Mouse (Mus musculus) heart, postnatal 0 days (tissue): Measurements from ENCODE around the gene Endou.

Source experiments
- CTCF ChIP-seq: IDR thresholded peaks from 2 replicates; pipeline ENCODE4 v1.5.1; 2016; ENCODE audit warnings: antibody characterized with exemption, control low read depth, low read depth
- EP300 ChIP-seq: IDR thresholded peaks from 2 replicates; pipeline ENCODE4 v1.6.1; 2016; ENCODE audit warnings: antibody characterized with exemption, low read depth

DNA sequence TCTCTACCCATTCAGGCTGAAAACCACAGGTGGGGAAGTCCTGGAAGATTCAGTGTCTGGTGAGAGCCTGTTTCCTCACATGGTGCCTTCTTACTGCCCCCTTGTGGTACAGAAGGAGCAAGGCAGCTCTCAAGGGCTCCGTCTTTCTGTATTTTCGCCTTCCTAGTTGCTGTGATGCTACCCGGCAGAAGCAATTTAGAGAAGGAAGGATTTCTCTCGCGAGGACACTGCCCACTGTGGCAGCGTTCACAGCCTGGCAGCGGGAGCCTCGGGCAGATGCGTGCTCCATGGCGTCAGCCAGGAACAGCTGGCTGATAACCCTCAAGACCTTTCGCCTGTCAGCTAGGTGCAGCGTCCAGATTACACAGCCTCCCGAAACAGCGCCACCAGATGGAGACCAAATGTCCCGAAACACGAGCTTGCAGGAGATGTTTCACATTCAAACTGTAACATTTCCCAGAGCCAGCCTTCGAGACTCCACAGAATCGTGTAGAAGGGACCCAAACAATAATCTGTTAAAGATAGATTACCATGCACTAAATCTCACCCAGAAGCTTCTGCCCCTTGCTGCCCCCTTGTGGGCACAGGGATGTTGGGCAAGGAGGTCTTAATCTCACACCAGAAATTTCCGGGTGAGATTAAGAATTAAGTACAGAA lies 67.3 kb downstream of the Endou start:
- TF ChIP-seq EP300 (no peak), CTCF (peak; percentile 83)
